Mouse (Mus musculus) MEL (cell line): ENCODE measurements at regions not wholly inside any gene's neighbourhood (a gene's known extent, or its start where the extent isn't known, plus 50 kb on each side); places are given as distances from the start of the nearest gene placed in this dataset.

Experiments used
- CHD1 ChIP-seq: IDR thresholded peaks from 2 replicates; pipeline ENCODE4 v1.6.1; 2012; ENCODE audit warnings: low read depth, mild to moderate bottlenecking, inconsistent platforms, low read length, improper control_type of control experiment
- CTCF ChIP-seq, 3 experiments: IDR thresholded peaks in 2 of 3; conservative IDR thresholded peaks in 1 of 3; 2 replicates each; pipeline ENCODE4 v1.5.1; 2011 to 2012; ENCODE audit warnings: low read length in 3 of 3, low read depth in 2 of 3, mild to moderate bottlenecking in 2 of 3, improper control_type of control experiment in 1 of 3, inconsistent platforms in 1 of 3, mixed read lengths in 1 of 3, moderate library complexity in 1 of 3; ENCODE audit not compliant: control insufficient read depth in 1 of 3, insufficient read depth in 1 of 3, poor library complexity in 1 of 3, severe bottlenecking in 1 of 3
- E2F4 ChIP-seq: IDR thresholded peaks from 2 replicates; pipeline ENCODE4 v1.6.1; 2011; ENCODE audit warnings: low read depth, low read length, improper control_type of control experiment, borderline replicate concordance
- EP300 ChIP-seq, 2 experiments: IDR thresholded peaks; 2 replicates each; pipeline ENCODE4 v1.6.1; 2011; ENCODE audit warnings: improper control_type of control experiment in 2 of 2, low read length in 2 of 2, low read depth in 1 of 2, mild to moderate bottlenecking in 1 of 2
- GATA1 ChIP-seq: IDR thresholded peaks from 2 replicates; pipeline ENCODE4 v1.6.1; 2011; ENCODE audit warnings: low read depth, low read length, improper control_type of control experiment
- HCFC1 ChIP-seq: IDR thresholded peaks from 2 replicates; pipeline ENCODE4 v1.6.1; 2012; ENCODE audit warnings: low read depth, mild to moderate bottlenecking, inconsistent platforms, low read length, improper control_type of control experiment, moderate library complexity
- MYB ChIP-seq: IDR thresholded peaks from 2 replicates; pipeline ENCODE4 v1.6.1; 2011; ENCODE audit warnings: mild to moderate bottlenecking, low read depth, low read length, improper control_type of control experiment
- NELFE ChIP-seq: IDR thresholded peaks from 2 replicates; pipeline ENCODE4 v1.6.1; 2011; ENCODE audit warnings: low read depth, low read length, improper control_type of control experiment
- POLR2A ChIP-seq, 2 experiments: IDR thresholded peaks; 2 replicates each; pipeline ENCODE4 v1.6.1; 2011 to 2012; ENCODE audit warnings: low read length in 2 of 2, mild to moderate bottlenecking in 2 of 2, control low read depth in 1 of 2, improper control_type of control experiment in 1 of 2, low read depth in 1 of 2, moderate library complexity in 1 of 2; ENCODE audit not compliant: control insufficient read depth in 1 of 2, insufficient read depth in 1 of 2, poor library complexity in 1 of 2
- POLR2AphosphoS5 ChIP-seq: IDR thresholded peaks from 2 replicates; pipeline ENCODE4 v1.6.1; 2012; ENCODE audit warnings: low read depth, borderline replicate concordance, mild to moderate bottlenecking, inconsistent platforms, low read length, moderate library complexity, mixed read lengths
- RAD21 ChIP-seq: IDR thresholded peaks from 2 replicates; pipeline ENCODE4 v1.6.1; 2011; ENCODE audit warnings: mild to moderate bottlenecking, low read depth, low read length, improper control_type of control experiment
- RCOR1 ChIP-seq: IDR thresholded peaks from 2 replicates; pipeline ENCODE4 v1.6.1; 2012; ENCODE audit warnings: low read depth, mild to moderate bottlenecking, inconsistent platforms, low read length, improper control_type of control experiment

DNA sequence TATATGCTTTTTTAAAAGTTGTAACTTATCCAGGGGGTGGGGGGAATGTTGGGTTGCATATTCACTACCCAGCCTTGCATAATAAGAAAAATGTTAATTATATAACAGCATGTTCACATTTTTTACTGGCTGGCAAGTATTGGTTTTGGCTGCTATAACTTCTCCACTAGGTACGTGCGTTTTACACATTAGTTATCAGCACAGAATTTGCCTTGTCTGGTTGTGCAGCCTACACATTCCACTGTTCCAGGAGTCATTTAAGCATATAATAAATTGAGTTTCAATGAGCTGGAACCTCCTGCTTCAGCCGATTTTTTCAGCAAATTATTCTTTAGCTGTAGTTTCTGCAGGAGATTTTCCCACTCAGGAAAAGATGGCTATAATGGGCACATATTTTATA lies 1479.9 kb upstream of the Tenm2 start:
- TF ChIP-seq RCOR1 (no peak), CTCF (IDR thresholded peaks at IDR 0.05 in 2 of 3, conservative IDR thresholded peaks at IDR 0.05 in 1 of 3; ENCODE audit: control insufficient read depth in 1 of 3, insufficient read depth in 1 of 3, low read depth in 2 of 3, low read length in 3 of 3, poor library complexity in 1 of 3, severe bottlenecking in 1 of 3) (no peak), GATA1 (no peak), HCFC1 (no peak), POLR2A (IDR thresholded peaks at IDR 0.05; ENCODE audit: control insufficient read depth in 1 of 2, insufficient read depth in 1 of 2, low read depth in 1 of 2, low read length in 2 of 2, poor library complexity in 1 of 2) (no peak), MYB (no peak), NELFE (no peak), RAD21 (no peak), CHD1 (no peak), E2F4 (no peak), EP300 (IDR thresholded peaks at IDR 0.05; ENCODE audit: low read depth in 1 of 2, low read length in 2 of 2) (no peak), POLR2AphosphoS5 (no peak)
